Mouse (Mus musculus): ENCODE data around the gene Aff3.

DNA sequence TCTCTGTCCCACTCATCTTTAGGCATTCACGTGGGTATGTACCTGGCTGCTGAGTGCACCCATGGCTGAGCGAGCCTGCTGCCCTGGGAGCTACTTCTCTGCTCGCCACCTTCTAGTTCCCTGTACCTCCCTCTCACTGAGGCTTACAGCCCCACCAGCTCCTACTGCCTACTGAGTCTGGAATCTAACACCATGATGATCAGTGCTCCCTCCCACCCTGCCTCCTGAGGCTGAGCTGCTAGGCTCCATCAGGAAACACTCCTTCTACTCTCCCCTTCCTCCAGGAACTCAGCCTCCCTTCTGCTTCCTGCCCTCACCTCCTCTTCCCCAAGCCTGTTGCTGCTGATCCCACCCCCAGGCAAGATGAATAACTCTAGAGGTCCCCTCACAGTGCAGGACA lies 215.9 kb downstream of the Aff3 start:
- TF ChIP-seq CTCF (IDR thresholded peaks at IDR 0.05) (no peak), POLR2A (IDR thresholded peaks at IDR 0.05; ENCODE audit: insufficient read depth, low read depth, low read length) (no peak), EP300 (IDR thresholded peaks at IDR 0.05; ENCODE audit: insufficient read depth, low read depth, low read length) (no peak)
